Mouse (Mus musculus) embryonic facial prominence, embryonic 11.5 days (tissue): ENCODE measurements around the gene Phf21a. TPM values are rescaled to one million over a fixed set of nuclear protein-coding genes. Genes with fewer than 3 reads are reported as not detected.

Source experiments
- ATAC-seq: fragments of 200-750 bp; cut with Nextera tagmentation; replicated peaks from 2 replicates; pipeline ENCODE4 v1.8.0; 2017; ENCODE audit warnings: low read depth; ENCODE audit not compliant: insufficient number of reproducible peaks, low FRiP score, low TSS enrichment
- DNase-seq: peaks from one replicate; pipeline ENCODE4 v3.0.0-alpha.2; 2015; ENCODE audit warnings: low spot score
- H3K27ac ChIP-seq: fragments of 300-500 bp; sonication (generic); replicated peaks from 2 replicates; pipeline ENCODE4 v1.5.1; 2014; ENCODE audit warnings: mild to moderate bottlenecking, low read depth, low read length, control low read depth
- H3K27me3 ChIP-seq: fragments of 300-500 bp; sonication (generic); 2 replicates; pipeline ENCODE4 v1.6.1; 2014; ENCODE audit warnings: mild to moderate bottlenecking, low read length, moderate library complexity, mixed read lengths; ENCODE audit not compliant: control insufficient read depth, insufficient read depth
- H3K36me3 ChIP-seq: fragments of 300-500 bp; sonication (generic); replicated peaks from 2 replicates; pipeline ENCODE4 v1.6.1; 2014; ENCODE audit warnings: low read depth, mild to moderate bottlenecking, low read length, moderate library complexity, mixed read lengths; ENCODE audit not compliant: control insufficient read depth, insufficient read depth
- H3K4me1 ChIP-seq: fragments of 300-500 bp; sonication (generic); 2 replicates; pipeline ENCODE4 v1.6.1; 2014; ENCODE audit warnings: low read length, mixed read lengths; ENCODE audit not compliant: control insufficient read depth, insufficient read depth
- H3K4me2 ChIP-seq: fragments of 300-500 bp; sonication (generic); 2 replicates; pipeline ENCODE4 v1.6.1; 2014; ENCODE audit warnings: low read depth, mild to moderate bottlenecking, control low read depth, low read length, moderate library complexity
- H3K4me3 ChIP-seq: fragments of 300-500 bp; sonication (generic); 2 replicates; pipeline ENCODE4 v1.5.1; 2014; ENCODE audit warnings: low read depth, low read length, control low read depth
- H3K9ac ChIP-seq: fragments of 300-500 bp; sonication (generic); replicated peaks from 2 replicates; pipeline ENCODE4 v1.6.1; 2014; ENCODE audit warnings: mild to moderate bottlenecking, control low read depth, low read length
- H3K9me3 ChIP-seq: fragments of 300-500 bp; sonication (generic); replicated peaks from 2 replicates; pipeline ENCODE4 v1.6.1; 2016; ENCODE audit warnings: mild to moderate bottlenecking, low read length, inconsistent platforms, mixed read lengths; ENCODE audit not compliant: control insufficient read depth
- WGBS: fragments of 180-500 bp; shearing (Covaris S2); extraction: QIAGEN DNeasy Blood & Tissue Kit; methylation state at CpG from one replicate; pipeline ENCODE4 v1.1.7; 2014; 5-methylcytosine and 5-hydroxymethylcytosine counted together
- polyA plus RNA-seq: library from polyadenylated mRNA; unstranded; fragments of >200 nt; fragmentation: Nextera tagmentation; extraction: Ambion mirVana; gene quantifications from 2 replicates; pipeline ENCODE4 v1.2.1, GENCODE M21; 2014

The Phf21a gene
- polyA plus RNA-seq, 1 experiment from 2014 or later: 41.8 TPM

GRCm38 (mm10) chr2:92198126-92198525 is 105.2 kb downstream of the Phf21a start:
- no peaks in the 10 kb centered on the region for H3K27me3 ChIP-seq
- no peaks in the 10 kb centered on the region for H3K4me1 ChIP-seq
- H3K4me3 ChIP-seq: no peak overlapping the region
- H3K9me3 ChIP-seq: no peaks in the 10 kb centered on the region
- no peak overlapping the region for H3K27ac ChIP-seq
- H3K4me2 ChIP-seq: no peak overlapping the region
- WGBS: 66% methylated on average over 6 of the region's 6 CpGs
- ATAC-seq (no peak), DNase-seq (no peak)
- H3K9ac ChIP-seq: no peak overlapping the region
- H3K36me3 ChIP-seq: no peaks in the 10 kb centered on the region

GRCm38 (mm10) chr2:92198747-92199146 is 105.8 kb downstream of the Phf21a start:
- no peak for ATAC-seq
- H3K27me3 ChIP-seq: no peaks in the 10 kb centered on the region
- no peak overlapping the region for H3K4me2 ChIP-seq
- no peaks in the 10 kb centered on the region for H3K36me3 ChIP-seq
- H3K4me1 ChIP-seq: no peaks in the 10 kb centered on the region
- no peak overlapping the region for H3K27ac ChIP-seq
- H3K9ac ChIP-seq: no peak overlapping the region
- DNase-seq: no peak
- 93% methylated on average over 7 of the region's 7 CpGs for WGBS
- no peaks in the 10 kb centered on the region for H3K9me3 ChIP-seq
- H3K4me3 ChIP-seq: no peak overlapping the region

GRCm38 (mm10) chr2:92199562-92200286 is 106.8 kb downstream of the Phf21a start:
- Histone ChIP-seq H3K9me3 (no peaks in the 10 kb centered on the region), H3K27me3 (no peaks in the 10 kb centered on the region), H3K27ac (no peak overlapping the region), H3K36me3 (no peaks in the 10 kb centered on the region), H3K4me1 (no peaks in the 10 kb centered on the region), H3K9ac (no peak overlapping the region), H3K4me2 (no peak overlapping the region), H3K4me3 (no peak overlapping the region)
- ATAC-seq (no peak), DNase-seq (no peak)
- WGBS: 58% methylated on average over 10 of the region's 10 CpGs

- H3K27me3 ChIP-seq: no peaks in the 10 kb centered on the region
- no peak overlapping the region for H3K9ac ChIP-seq
- H3K27ac ChIP-seq: no peak overlapping the region
- ATAC-seq (no peak), DNase-seq (no peak)
- no peaks in the 10 kb centered on the region for H3K9me3 ChIP-seq
- no peaks in the 10 kb centered on the region for H3K36me3 ChIP-seq
- 76% methylated on average over 4 of the region's 4 CpGs for WGBS
- H3K4me3 ChIP-seq: no peak overlapping the region
- H3K4me2 ChIP-seq: no peak overlapping the region
- H3K4me1 ChIP-seq: no peaks in the 10 kb centered on the region
Observed at GRCm38 (mm10) chr2:92202319-92203040, 109.6 kb downstream of the Phf21a start.

DNA sequence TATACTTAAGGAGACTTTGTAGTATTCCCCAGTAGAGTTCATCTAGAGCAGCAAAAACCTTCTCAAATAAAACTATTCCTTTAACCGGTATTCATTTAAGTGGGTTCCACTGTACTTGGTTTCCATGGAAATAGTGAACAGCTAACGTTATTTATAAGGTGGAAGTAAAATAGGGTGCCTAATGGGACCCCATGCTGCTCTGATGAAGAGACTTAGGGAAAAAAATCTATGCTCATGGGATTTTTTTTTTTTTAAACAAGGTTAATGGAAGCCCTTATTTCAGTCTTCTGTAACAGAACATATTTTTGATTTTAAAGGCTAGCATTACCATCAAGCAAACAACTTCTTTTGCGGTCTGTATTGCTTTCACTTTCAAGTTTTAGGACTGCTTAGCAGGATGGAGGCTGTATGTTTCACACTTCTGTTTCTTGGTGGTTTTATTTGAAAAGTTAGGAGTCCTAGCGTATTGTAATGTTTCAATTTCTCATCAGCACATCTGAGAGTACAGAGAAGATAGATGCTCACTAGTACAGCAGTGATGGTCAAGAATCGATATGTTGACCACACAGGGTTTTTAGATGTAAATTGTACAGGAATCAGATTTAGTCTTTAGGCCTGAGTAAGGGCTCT is 112.2 kb downstream of the Phf21a start:
- no peak for ATAC-seq
- 78% methylated on average over 5 of the region's 5 CpGs for WGBS

GRCm38 (mm10) chr2:92210409-92210808 is 117.5 kb downstream of the Phf21a start:
- no peak for DNase-seq
- Histone ChIP-seq H3K27me3 (no peaks in the 10 kb centered on the region), H3K9ac (no peak overlapping the region), H3K36me3 (no peaks in the 10 kb centered on the region), H3K9me3 (no peaks in the 10 kb centered on the region), H3K4me2 (no peak overlapping the region), H3K4me3 (no peak overlapping the region), H3K27ac (no peak overlapping the region), H3K4me1 (no peaks in the 10 kb centered on the region)
- no peak for ATAC-seq
- 92% methylated on average over 1 of the region's 1 CpGs for WGBS

More for the DNA sequence above, 112.2 kb downstream of the Phf21a start:
- Histone ChIP-seq H3K4me2 (no peak overlapping the region), H3K4me1 (no peaks in the 10 kb centered on the region), H3K9me3 (no peaks in the 10 kb centered on the region), H3K27ac (no peak overlapping the region), H3K27me3 (no peaks in the 10 kb centered on the region), H3K36me3 (no peaks in the 10 kb centered on the region), H3K4me3 (no peak overlapping the region), H3K9ac (no peak overlapping the region)
- DNase-seq: no peak

GRCm38 (mm10) chr2:92221431-92221830 is 128.5 kb downstream of the Phf21a start:
- no peaks in the 10 kb centered on the region for H3K36me3 ChIP-seq
- 90% methylated on average over 6 of the region's 6 CpGs for WGBS
- no peak for ATAC-seq

GRCm38 (mm10) chr2:92225592-92225991 is 132.7 kb downstream of the Phf21a start:
- Histone ChIP-seq H3K36me3 (no peaks in the 10 kb centered on the region), H3K27me3 (no peaks in the 10 kb centered on the region), H3K27ac (no peak overlapping the region), H3K4me3 (no peak overlapping the region), H3K4me1 (no peaks in the 10 kb centered on the region), H3K4me2 (no peak overlapping the region), H3K9ac (no peak overlapping the region), H3K9me3 (no peaks in the 10 kb centered on the region)
- whole genome bisulfite sequencing: 82% methylated on average over 1 of the region's 1 CpGs
- no peak for ATAC-seq
- DNase-seq: no peak

More at GRCm38 (mm10) chr2:92221431-92221830, 128.5 kb downstream of the Phf21a start:
- H3K27ac ChIP-seq: no peak overlapping the region
- no peaks in the 10 kb centered on the region for H3K9me3 ChIP-seq
- no peaks in the 10 kb centered on the region for H3K4me1 ChIP-seq
- no peak overlapping the region for H3K9ac ChIP-seq
- H3K4me2 ChIP-seq: no peak overlapping the region
- no peak for DNase-seq
- H3K27me3 ChIP-seq: no peaks in the 10 kb centered on the region
- H3K4me3 ChIP-seq: no peak overlapping the region
